Mouse (Mus musculus) mesoderm, embryonic 11.5 days (tissue): ENCODE data around the gene Gm597.

Experiments used
- DNase-seq: peaks from one replicate; pipeline ENCODE4 v3.0.0-alpha.2; 2012; ENCODE audit warnings: low read depth, low spot score

Gm597 gene

DNA sequence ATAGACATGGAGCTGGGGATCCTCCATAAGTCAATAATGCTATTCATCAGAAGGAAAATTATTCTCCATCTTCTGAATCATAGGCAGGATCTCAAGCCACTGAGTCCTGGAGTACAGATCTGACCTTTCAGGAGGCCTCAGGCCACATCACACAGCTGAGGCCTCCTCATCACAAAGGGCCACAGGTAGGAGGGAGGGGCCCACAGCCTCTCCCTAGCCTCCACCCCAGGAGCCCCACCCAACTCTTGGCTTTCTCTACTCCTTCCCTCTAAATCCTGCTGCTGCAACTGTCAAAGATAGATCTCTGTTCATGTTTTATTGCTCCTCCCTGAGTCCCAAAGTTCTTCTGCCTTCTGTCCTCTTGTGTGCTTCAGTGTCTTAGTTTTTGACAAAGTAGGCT is at the start of gene Gm597:
Gene Gm597, minus strand, starts transcription at position 101 of the 400 bp plus-strand sequence.
- DNase-seq, result no peak

- no peak for DNase-seq
Observed at GRCm38 (mm10) chr1:28807689-28808088, 27.6 kb upstream of the Gm597 start.

DNA sequence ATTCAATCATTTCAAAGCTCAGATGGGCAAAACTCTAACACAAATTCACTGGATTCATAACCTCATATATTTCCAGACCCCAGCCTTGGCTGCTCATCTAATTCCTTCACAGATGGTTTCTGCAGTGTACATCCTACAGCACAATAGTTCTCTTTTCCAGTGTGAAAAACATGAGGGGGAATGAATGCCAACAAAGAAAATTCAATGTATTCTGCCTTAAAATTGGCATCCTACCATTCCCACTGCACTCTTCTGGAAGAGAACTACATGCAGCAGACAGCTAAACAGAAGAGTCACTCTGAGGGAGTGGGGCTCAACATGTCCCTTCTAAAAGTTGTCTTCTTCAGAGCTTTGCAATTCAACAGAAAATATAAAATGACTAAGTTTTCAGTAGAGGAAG is 26.6 kb upstream of the Gm597 start:
- no peak for DNase-seq

- no peak for DNase-seq
Observed at GRCm38 (mm10) chr1:28800881-28801280, 20.8 kb upstream of the Gm597 start.
